Mouse (Mus musculus): Measurements from ENCODE around the gene F5. TPM values are rescaled to one million over a fixed set of nuclear protein-coding genes. Genes with fewer than 3 reads are reported as not detected.

The F5 gene
- total and polyA plus RNA-seq, 3 experiments: not detected

GRCm38 (mm10) chr1:164184142-164184870 lies 32.7 kb downstream of the F5 start (continued):
- TF ChIP-seq POLR2AphosphoS5 (IDR thresholded peaks at IDR 0.05; ENCODE audit: borderline replicate concordance, low read depth, low read length) (no peak), ZC3H11A (IDR thresholded peaks at IDR 0.05; ENCODE audit: low read depth, low read length) (peak; percentile 58), POLR2AphosphoS2 (IDR thresholded peaks at IDR 0.05; ENCODE audit: low read length) (no peak), USF1 (IDR thresholded peaks at IDR 0.05; ENCODE audit: low read depth, low read length) (no peak), TCF12 (IDR thresholded peaks at IDR 0.05; ENCODE audit: low read depth, low read length) (no peak), USF2 (IDR thresholded peaks at IDR 0.05; ENCODE audit: borderline replicate concordance in 1 of 2, insufficient read depth in 1 of 2, low read depth in 1 of 2, low read length in 2 of 2) (no peak), CHD1 (IDR thresholded peaks at IDR 0.05; ENCODE audit: low read depth, low read length) (no peak)

- no peak overlapping the region for H3K27ac ChIP-seq (ENCODE audit: control insufficient read depth, low read depth, low read length)
- DNase-seq (ENCODE audit: low read depth, low spot score): no peak
- no peak overlapping the region for H3K4me3 ChIP-seq (ENCODE audit: control insufficient read depth in 1 of 2, insufficient read depth in 1 of 2, low read depth in 2 of 2, low read length in 2 of 2)
- TF ChIP-seq MAFK (IDR thresholded peaks at IDR 0.05; ENCODE audit: borderline replicate concordance, low read depth, low read length): no peak
- TF ChIP-seq USF1 (IDR thresholded peaks at IDR 0.05; ENCODE audit: low read depth, low read length): no peak
- no peak for TF ChIP-seq EP300 (IDR thresholded peaks at IDR 0.05; ENCODE audit: low read depth in 1 of 2, low read length in 2 of 2)
- no peak for TF ChIP-seq POLR2AphosphoS5 (IDR thresholded peaks at IDR 0.05; ENCODE audit: borderline replicate concordance, low read depth, low read length)
- no peak for TF ChIP-seq POLR2AphosphoS2 (IDR thresholded peaks at IDR 0.05; ENCODE audit: low read length)
- no peak for TF ChIP-seq GABPA (IDR thresholded peaks at IDR 0.05; ENCODE audit: low read depth, low read length)
- no peak for TF ChIP-seq POLR2A (IDR thresholded peaks at IDR 0.05; ENCODE audit: control insufficient read depth in 1 of 2, insufficient read depth in 1 of 2, low read depth in 1 of 2, low read length in 2 of 2, poor library complexity in 1 of 2)
- no peak for TF ChIP-seq RCOR1 (IDR thresholded peaks at IDR 0.05; ENCODE audit: low read depth, low read length)
- TF ChIP-seq MEF2A (IDR thresholded peaks at IDR 0.05; ENCODE audit: extremely low read depth, insufficient replicate concordance, low read depth, low read length, poor library complexity, severe bottlenecking): no peak
- no peak for TF ChIP-seq ZKSCAN1 (IDR thresholded peaks at IDR 0.05; ENCODE audit: low read depth, low read length)
- H3K9me3 ChIP-seq (replicated peaks; ENCODE audit: insufficient read depth, low read length): no peaks in the 10 kb centered on the region
- no peaks in the 10 kb centered on the region for H3K79me2 ChIP-seq (ENCODE audit: control insufficient read depth, insufficient read depth, low read length, poor library complexity)
- no peaks in the 10 kb centered on the region for H3K4me1 ChIP-seq (ENCODE audit: control insufficient read depth in 1 of 2, insufficient read depth in 2 of 2, low read length in 2 of 2)
- no peak overlapping the region for H3K9ac ChIP-seq (ENCODE audit: control insufficient read depth, low read depth, low read length, poor library complexity, severe bottlenecking)
- no peaks in the 10 kb centered on the region for H3K36me3 ChIP-seq (ENCODE audit: control insufficient read depth in 1 of 2, insufficient read depth in 2 of 2, low read length in 2 of 2)
- H3K27me3 ChIP-seq (ENCODE audit: control insufficient read depth in 1 of 2, insufficient read depth in 2 of 2, low read length in 2 of 2): no peaks in the 10 kb centered on the region; a peak in 2 of 4 replicates
Measured at GRCm38 (mm10) chr1:164184871-164185223, 33.2 kb downstream of the F5 start.

GRCm38 (mm10) chr1:164185316-164185715 lies 33.7 kb downstream of the F5 start:
- H3K36me3 ChIP-seq (ENCODE audit: control insufficient read depth in 1 of 2, insufficient read depth in 2 of 2, low read length in 2 of 2): no peaks in the 10 kb centered on the region
- no peaks in the 10 kb centered on the region for H3K79me2 ChIP-seq (ENCODE audit: control insufficient read depth, insufficient read depth, low read length, poor library complexity)
- no peak overlapping the region for H3K4me3 ChIP-seq (ENCODE audit: control insufficient read depth in 1 of 2, insufficient read depth in 1 of 2, low read depth in 2 of 2, low read length in 2 of 2)
- DNase-seq (ENCODE audit: low read depth, low spot score): no peak
- no peaks in the 10 kb centered on the region for H3K4me1 ChIP-seq (ENCODE audit: control insufficient read depth in 1 of 2, insufficient read depth in 2 of 2, low read length in 2 of 2)
- no peaks in the 10 kb centered on the region for H3K9me3 ChIP-seq (replicated peaks; ENCODE audit: insufficient read depth, low read length)
- no peak overlapping the region for H3K27ac ChIP-seq (ENCODE audit: control insufficient read depth, low read depth, low read length)
- peaks cover 0 to 1% of the 10 kb centered on the region in 2 experiments; a peak in 3 of 4 replicates for H3K27me3 ChIP-seq (ENCODE audit: control insufficient read depth in 1 of 2, insufficient read depth in 2 of 2, low read length in 2 of 2)
- TF ChIP-seq POLR2AphosphoS2 (IDR thresholded peaks at IDR 0.05; ENCODE audit: low read length): no peak
- TF ChIP-seq GABPA (IDR thresholded peaks at IDR 0.05; ENCODE audit: low read depth, low read length): no peak
- TF ChIP-seq RAD21 (IDR thresholded peaks at IDR 0.05; ENCODE audit: low read depth, low read length): no peak
- no peak for TF ChIP-seq GATA1 (IDR thresholded peaks at IDR 0.05; ENCODE audit: low read depth, low read length)
- no peak for TF ChIP-seq ZC3H11A (IDR thresholded peaks at IDR 0.05; ENCODE audit: low read depth, low read length)
- TF ChIP-seq MYB (IDR thresholded peaks at IDR 0.05; ENCODE audit: low read depth, low read length): no peak
- no peak for TF ChIP-seq RCOR1 (IDR thresholded peaks at IDR 0.05; ENCODE audit: low read depth, low read length)
- no peak for TF ChIP-seq ZNF384 (IDR thresholded peaks at IDR 0.05; ENCODE audit: low read depth, low read length)
- TF ChIP-seq ELF1 (IDR thresholded peaks at IDR 0.05; ENCODE audit: low read depth, low read length): no peak
- no peak for TF ChIP-seq USF2 (IDR thresholded peaks at IDR 0.05; ENCODE audit: borderline replicate concordance in 1 of 2, insufficient read depth in 1 of 2, low read depth in 1 of 2, low read length in 2 of 2)
- no peak for TF ChIP-seq ETS1 (IDR thresholded peaks at IDR 0.05; ENCODE audit: low read depth, low read length)
- TF ChIP-seq CHD2 (IDR thresholded peaks at IDR 0.05; ENCODE audit: low read length): no peak
- TF ChIP-seq MYC (IDR thresholded peaks at IDR 0.05; ENCODE audit: low read depth, low read length): no peak
- TF ChIP-seq NELFE (IDR thresholded peaks at IDR 0.05; ENCODE audit: low read depth, low read length): no peak
- TF ChIP-seq MXI1 (IDR thresholded peaks at IDR 0.05; ENCODE audit: low read depth, low read length): no peak
- no peak for TF ChIP-seq JUND (IDR thresholded peaks at IDR 0.05; ENCODE audit: low read depth, low read length)
- no peak for TF ChIP-seq USF1 (IDR thresholded peaks at IDR 0.05; ENCODE audit: low read depth, low read length)
- TF ChIP-seq NRF1 (IDR thresholded peaks at IDR 0.05; ENCODE audit: insufficient read depth, low read depth, low read length, poor library complexity, severe bottlenecking): no peak
- no peak for TF ChIP-seq MAZ (IDR thresholded peaks at IDR 0.05; ENCODE audit: low read depth, low read length)
- no peak overlapping the region for H3K9ac ChIP-seq (ENCODE audit: control insufficient read depth, low read depth, low read length, poor library complexity, severe bottlenecking)

All from MEL (cell line).